Comparison of ENCODE assay signal across 19 mouse cellular contexts in genomic region chr1:188668513-188668912, GRCm38 (mm10).
"Had no signal": no experiment of that assay in that cellular context is flagged by ENCODE, and none has a peak within 500 bp of the region (broad histone marks: within the 10 kb centered on the region; RNA-seq: fewer than 3 reads in every experiment).

No protein-coding gene starts in this region.

- DNase-seq: lung, adult 18-20 months; lung, postnatal 14 days; lung, postnatal 4 days; retina, postnatal 1 day; right cerebral cortex, adult 18-20 months; right cerebral cortex, postnatal 25 days; right cerebral cortex, postnatal 4 days; spleen, adult 18-20 months; thymus, adult 18-20 months; thymus, postnatal 14 days; thymus, postnatal 36 days had no signal

- H3K4me3 ChIP-seq: liver, embryonic 12.5 days; midbrain, embryonic 10.5 days; midbrain, embryonic 12.5 days; myocyte; neural tube, embryonic 13.5 days; neural tube, embryonic 15.5 days had no signal

- H3K27ac ChIP-seq: liver, embryonic 12.5 days; liver, embryonic 14.5 days; midbrain, embryonic 10.5 days; midbrain, embryonic 12.5 days; neural tube, embryonic 13.5 days; neural tube, embryonic 15.5 days had no signal

- H3K9me3 ChIP-seq: liver, embryonic 12.5 days; midbrain, embryonic 10.5 days; midbrain, embryonic 12.5 days; neural tube, embryonic 13.5 days; neural tube, embryonic 15.5 days had no signal

- H3K36me3 ChIP-seq: liver, embryonic 12.5 days; midbrain, embryonic 10.5 days; midbrain, embryonic 12.5 days; neural tube, embryonic 13.5 days; neural tube, embryonic 15.5 days had no signal

- H3K9ac ChIP-seq: liver, embryonic 12.5 days; liver, embryonic 14.5 days; midbrain, embryonic 12.5 days; neural tube, embryonic 13.5 days; neural tube, embryonic 15.5 days had no signal

- H3K4me1 ChIP-seq: liver, embryonic 12.5 days; midbrain, embryonic 10.5 days; midbrain, embryonic 12.5 days; neural tube, embryonic 13.5 days; neural tube, embryonic 15.5 days had no signal

- H3K27me3 ChIP-seq: liver, embryonic 12.5 days; midbrain, embryonic 12.5 days; neural tube, embryonic 13.5 days; neural tube, embryonic 15.5 days had no signal

- ATAC-seq: liver, embryonic 12.5 days; midbrain, embryonic 16.5 days had no signal

- H3K4me2 ChIP-seq: liver, embryonic 12.5 days; midbrain, embryonic 12.5 days; neural tube, embryonic 13.5 days; neural tube, embryonic 15.5 days had no signal
